Mouse (Mus musculus) CD4-positive, CD25-positive, alpha-beta regulatory T cell, adult 4 months (primary cell): Measurements from ENCODE around the gene Btbd35f22. TPM values are rescaled to one million over a fixed set of nuclear protein-coding genes. Genes with fewer than 3 reads are reported as not detected.
"Not testable (repeated sequence)": the region's sequence is repeated elsewhere in the genome, so short reads cannot be mapped to it uniquely, and the experiment has no call there.

Source experiments
- ATAC-seq: one replicate; pipeline ENCODE4 v1.8.0; 2017
- polyA plus RNA-seq, 2 experiments: library from polyadenylated mRNA; unstranded; fragments of 100-300 nt; shearing (Covaris generic); gene quantifications; one replicate each; pipeline ENCODE4 v1.2.1; 2017

Gene Btbd35f22
- not detected for polyA plus RNA-seq

DNA sequence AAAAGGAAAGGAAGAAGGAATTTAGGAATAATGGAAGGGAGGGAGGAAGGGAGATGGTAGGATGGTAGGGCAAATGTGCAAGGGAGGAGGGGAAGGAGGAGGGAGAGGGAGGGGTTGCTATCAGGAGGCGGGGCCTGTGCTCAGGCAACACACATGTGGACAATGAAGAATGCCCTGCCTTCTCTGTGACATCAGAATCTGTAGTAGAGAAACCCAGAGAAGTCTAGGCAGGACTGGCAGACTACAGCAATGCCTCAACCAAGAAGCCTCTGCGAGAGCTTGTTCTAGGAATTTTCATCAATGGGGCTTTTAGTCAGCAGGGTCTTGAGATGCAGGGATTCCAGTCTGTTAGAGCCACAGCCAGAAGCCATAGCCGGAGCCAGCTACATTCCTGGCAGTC is at the start of gene Btbd35f22:
Btbd35f22 (plus strand) TSS at position 301 of the 400 bp plus-strand sequence.
- ATAC-seq: not testable (repeated sequence)

Other genes with a start within 250 kb of the Btbd35f22 start
- gene Gm21637, start 85.8 kb upstream of the Btbd35f22 start, polyA plus RNA-seq: not detected
- gene Btbd35f2, start 230.6 kb downstream of the Btbd35f22 start, polyA plus RNA-seq: not detected